Mouse (Mus musculus) intestine, postnatal 0 days (tissue): Measurements from ENCODE around the gene Gm38392. TPM values are rescaled to one million over a fixed set of nuclear protein-coding genes. Genes with fewer than 3 reads are reported as not detected.

Experiments used
- ATAC-seq: fragments of 200-750 bp; cut with Nextera tagmentation; 2 replicates; pipeline ENCODE4 v1.8.0; 2017; ENCODE audit warnings: mild to moderate bottlenecking, moderate TSS enrichment, moderate library complexity
- H3K27ac ChIP-seq: fragments of 300-500 bp; sonication (generic); 2 replicates; pipeline ENCODE4 v1.5.1; 2014; ENCODE audit warnings: mild to moderate bottlenecking, low read depth, low read length, moderate library complexity
- H3K27me3 ChIP-seq: fragments of 300-500 bp; sonication (generic); replicated peaks from 2 replicates; pipeline ENCODE4 v1.6.1; 2014; ENCODE audit warnings: low read length, mixed read lengths; ENCODE audit not compliant: control insufficient read depth, insufficient read depth
- H3K36me3 ChIP-seq: fragments of 300-500 bp; sonication (generic); 2 replicates; pipeline ENCODE4 v1.6.1; 2014; ENCODE audit warnings: mild to moderate bottlenecking, moderate library complexity; ENCODE audit not compliant: control insufficient read depth, insufficient read depth
- H3K4me1 ChIP-seq: fragments of 300-500 bp; sonication (generic); replicated peaks from 2 replicates; pipeline ENCODE4 v1.6.1; 2014; ENCODE audit warnings: antibody characterized with exemption, low read length, mixed read lengths; ENCODE audit not compliant: control insufficient read depth, insufficient read depth
- H3K4me2 ChIP-seq: fragments of 300-500 bp; sonication (generic); replicated peaks from 2 replicates; pipeline ENCODE4 v1.6.1; 2014; ENCODE audit warnings: low read depth, mild to moderate bottlenecking, moderate library complexity
- H3K4me3 ChIP-seq: fragments of 300-500 bp; sonication (generic); 2 replicates; pipeline ENCODE4 v1.5.1; 2014; ENCODE audit warnings: low read depth, low read length
- H3K9ac ChIP-seq: fragments of 300-500 bp; sonication (generic); 2 replicates; pipeline ENCODE4 v1.6.1; 2014; ENCODE audit warnings: mild to moderate bottlenecking, low read depth, low read length
- H3K9me3 ChIP-seq: fragments of 300-500 bp; sonication (generic); 2 replicates; pipeline ENCODE4 v1.6.1; 2016; ENCODE audit warnings: mixed run types; ENCODE audit not compliant: control insufficient read depth
- CTCF ChIP-seq: sonication (generic); IDR thresholded peaks from 2 replicates; pipeline ENCODE4 v1.5.1; 2016; ENCODE audit warnings: low read depth, mild to moderate bottlenecking, control low read depth, antibody characterized with exemption, moderate library complexity
- WGBS: fragments of 180-500 bp; shearing (Covaris S2); extraction: QIAGEN DNeasy Blood & Tissue Kit; methylation state at CpG from one replicate; pipeline ENCODE4 v1.1.7; 2014; 5-methylcytosine and 5-hydroxymethylcytosine counted together
- polyA plus RNA-seq: library from polyadenylated mRNA; unstranded; fragments of >200 nt; fragmentation: Nextera tagmentation; extraction: Ambion mirVana; gene quantifications from 2 replicates; pipeline ENCODE4 v1.2.1, GENCODE M21; 2015

The Gm38392 gene
- polyA plus RNA-seq, 1 experiment from 2014 or later: 0.13 TPM

- no peak for ATAC-seq
- WGBS: 2% methylated on average over 6 of the region's 6 CpGs
- H3K27ac ChIP-seq: no peak overlapping the region
- no peaks in the 10 kb centered on the region for H3K36me3 ChIP-seq
- no peak overlapping the region for H3K4me2 ChIP-seq
- no peak overlapping the region for H3K9ac ChIP-seq
- H3K4me3 ChIP-seq: no peak overlapping the region
- TF ChIP-seq CTCF: peak; percentile 74
- H3K27me3 ChIP-seq: peaks cover 62% of the 10 kb centered on the region
- no peaks in the 10 kb centered on the region for H3K9me3 ChIP-seq
- no peaks in the 10 kb centered on the region for H3K4me1 ChIP-seq
Measured at GRCm38 (mm10) chr3:88220842-88221241, 66.2 kb downstream of the Gm38392 start.

DNA sequence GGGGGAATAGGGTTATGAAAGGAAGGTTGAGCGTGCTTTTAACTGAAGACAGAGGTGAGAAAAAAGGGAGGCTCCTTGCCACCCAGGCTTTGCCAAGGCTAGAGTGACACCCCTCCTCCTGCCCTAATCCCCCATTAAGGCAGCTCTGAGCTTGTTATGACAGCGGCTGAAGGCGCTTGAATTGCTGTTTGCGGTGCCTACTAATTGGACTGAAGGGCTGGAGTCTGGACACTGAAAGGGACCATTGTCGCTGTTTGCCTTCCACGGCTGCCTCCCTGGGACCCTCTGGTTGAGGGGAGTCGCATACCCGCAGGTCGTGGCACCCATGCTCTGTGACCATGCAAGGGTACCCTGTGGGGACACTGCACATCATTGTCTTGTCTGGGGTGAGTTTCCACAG, 67.1 kb downstream of the Gm38392 start:
- no peak for TF ChIP-seq CTCF
- ATAC-seq: no peak
- H3K27me3 ChIP-seq: peaks cover 65% of the 10 kb centered on the region
- H3K9ac ChIP-seq: no peak overlapping the region
- H3K4me2 ChIP-seq: no peak overlapping the region
- H3K36me3 ChIP-seq: no peaks in the 10 kb centered on the region
- WGBS: 18% methylated on average over 9 of the region's 9 CpGs
- no peak overlapping the region for H3K27ac ChIP-seq
- H3K9me3 ChIP-seq: no peaks in the 10 kb centered on the region
- H3K4me3 ChIP-seq: no peak overlapping the region
- H3K4me1 ChIP-seq: peaks cover 7% of the 10 kb centered on the region; the same call in 1 of the 2 replicates

- H3K4me3 ChIP-seq: no peak overlapping the region
- 68% methylated on average over 1 of the region's 2 CpGs for WGBS
Measured at GRCm38 (mm10) chr3:88217679-88218078, 69.3 kb downstream of the Gm38392 start.

DNA sequence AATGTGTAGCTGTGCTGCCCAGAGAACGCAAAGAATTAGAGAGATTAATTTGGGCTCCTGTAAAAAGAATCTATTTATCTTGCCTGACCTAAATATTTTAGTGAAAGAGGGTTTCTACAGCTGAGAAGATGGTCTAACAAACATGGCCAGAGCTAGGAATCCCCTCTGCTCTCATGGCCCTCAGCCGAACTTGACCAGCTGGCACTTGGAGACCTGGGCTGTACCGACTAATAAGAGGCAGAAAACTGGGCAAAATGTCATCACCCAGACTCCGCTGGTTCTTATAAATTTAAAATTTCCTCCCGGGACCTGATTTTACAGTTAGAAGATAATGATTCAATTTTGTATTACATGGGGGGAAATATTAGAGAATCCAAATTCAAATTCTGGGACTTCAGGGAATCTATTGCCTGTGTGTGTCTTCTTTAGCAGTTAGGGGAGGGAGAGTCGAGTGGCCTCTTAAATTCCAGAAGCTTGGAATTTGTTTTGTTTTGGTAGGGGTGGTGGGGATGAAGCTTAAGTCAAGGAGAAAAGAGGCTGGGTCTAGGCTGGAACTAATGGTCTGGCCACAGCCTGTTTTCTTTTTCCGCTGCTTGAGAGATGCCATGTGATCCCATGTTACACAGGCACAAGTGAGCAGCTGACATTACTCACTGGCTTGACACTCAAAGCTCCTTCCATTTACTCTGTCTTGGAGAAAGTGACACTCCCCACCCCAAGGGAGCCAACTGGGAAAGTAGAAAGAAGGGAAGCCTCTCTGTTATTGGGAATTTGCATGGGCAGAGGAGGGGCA, 70.3 kb downstream of the Gm38392 start:
- no peak overlapping the region for H3K4me2 ChIP-seq
- H3K27ac ChIP-seq: no peak overlapping the region
- H3K36me3 ChIP-seq: no peaks in the 10 kb centered on the region
- H3K9me3 ChIP-seq: no peaks in the 10 kb centered on the region
- no peak for ATAC-seq
- no peak for TF ChIP-seq CTCF
- peaks cover 8% of the 10 kb centered on the region; the same call in 1 of the 2 replicates for H3K4me1 ChIP-seq
- peak overlapping the region; percentile 38; the same call in 1 of the 2 replicates for H3K4me3 ChIP-seq
- WGBS: 14% methylated on average over 7 of the region's 7 CpGs
- H3K27me3 ChIP-seq: peaks cover 91% of the 10 kb centered on the region
- no peak overlapping the region for H3K9ac ChIP-seq

More at GRCm38 (mm10) chr3:88217679-88218078, 69.3 kb downstream of the Gm38392 start:
- no peak overlapping the region for H3K27ac ChIP-seq
- H3K27me3 ChIP-seq: peaks cover 87% of the 10 kb centered on the region
- peaks cover 8% of the 10 kb centered on the region; the same call in 1 of the 2 replicates for H3K4me1 ChIP-seq
- ATAC-seq: no peak
- no peak for TF ChIP-seq CTCF
- H3K9ac ChIP-seq: no peak overlapping the region
- H3K36me3 ChIP-seq: no peaks in the 10 kb centered on the region
- no peak overlapping the region for H3K4me2 ChIP-seq
- H3K9me3 ChIP-seq: no peaks in the 10 kb centered on the region

- peaks cover 92% of the 10 kb centered on the region for H3K27me3 ChIP-seq
- peak overlapping the region; percentile 38 for H3K4me3 ChIP-seq
- no peaks in the 10 kb centered on the region for H3K36me3 ChIP-seq
- peak overlapping the region; percentile 59; the same call in 1 of the 2 replicates for H3K4me2 ChIP-seq
- no peak for TF ChIP-seq CTCF
- no peak overlapping the region for H3K9ac ChIP-seq
- no peak overlapping the region for H3K27ac ChIP-seq
- 4% methylated on average over 6 of the region's 6 CpGs for WGBS
- ATAC-seq: no peak
- H3K4me1 ChIP-seq: peaks cover 8% of the 10 kb centered on the region; the same call in 1 of the 2 replicates
- no peaks in the 10 kb centered on the region for H3K9me3 ChIP-seq
Measured at GRCm38 (mm10) chr3:88216116-88216515, 70.9 kb downstream of the Gm38392 start.

- H3K27ac ChIP-seq: no peak overlapping the region
- no peak for TF ChIP-seq CTCF
- H3K9me3 ChIP-seq: no peaks in the 10 kb centered on the region
- under 1% methylated on average over 23 of the region's 23 CpGs for WGBS
- H3K36me3 ChIP-seq: no peaks in the 10 kb centered on the region
- peak overlapping the region; percentile 59 for H3K4me2 ChIP-seq
- ATAC-seq: no peak
- no peak overlapping the region for H3K9ac ChIP-seq
- H3K4me1 ChIP-seq: peaks cover 8% of the 10 kb centered on the region; the same call in 1 of the 2 replicates
- peak overlapping the region; percentile 38 for H3K4me3 ChIP-seq
- peaks cover 94% of the 10 kb centered on the region for H3K27me3 ChIP-seq
Measured at GRCm38 (mm10) chr3:88215553-88216004, 71.4 kb downstream of the Gm38392 start.
